Mouse (Mus musculus) lung, postnatal 10 days (tissue): ENCODE data around the gene Padi2.

ENCODE experiments used
- DNase-seq: peaks from one replicate; pipeline ENCODE4 v3.0.0; 2021

The Padi2 gene

GRCm38 (mm10) chr4:140928349-140928748, 22.2 kb downstream of the Padi2 start:
- DNase-seq = no peak

GRCm38 (mm10) chr4:140929745-140930144, 23.6 kb downstream of the Padi2 start:
- no peak for DNase-seq

- no peak for DNase-seq
Measured at GRCm38 (mm10) chr4:140930900-140931470, 24.8 kb downstream of the Padi2 start.

- no peak for DNase-seq
Measured at GRCm38 (mm10) chr4:140935643-140936042, 29.5 kb downstream of the Padi2 start.

GRCm38 (mm10) chr4:140944356-140944755, 38.2 kb downstream of the Padi2 start:
- no peak for DNase-seq

- DNase-seq = no peak
Measured at GRCm38 (mm10) chr4:140944961-140945442, 38.9 kb downstream of the Padi2 start.

- DNase-seq = no peak
Measured at GRCm38 (mm10) chr4:140945571-140945970, 39.4 kb downstream of the Padi2 start.

- no peak for DNase-seq
Measured at GRCm38 (mm10) chr4:140946048-140946447, 39.9 kb downstream of the Padi2 start.

- DNase-seq = no peak
Measured at GRCm38 (mm10) chr4:140946580-140947205, 40.5 kb downstream of the Padi2 start.

GRCm38 (mm10) chr4:140947487-140948440, 41.6 kb downstream of the Padi2 start:
- DNase-seq = no peak

GRCm38 (mm10) chr4:140948481-140948880, 42.3 kb downstream of the Padi2 start:
- DNase-seq = no peak

- DNase-seq = no peak
Measured at GRCm38 (mm10) chr4:140949052-140949451, 42.9 kb downstream of the Padi2 start.

- no peak for DNase-seq
Measured at GRCm38 (mm10) chr4:140949616-140950015, 43.5 kb downstream of the Padi2 start.

- DNase-seq = peak; percentile 53
Measured at GRCm38 (mm10) chr4:140950574-140950973, 44.4 kb downstream of the Padi2 start.

- DNase-seq = no peak
Measured at GRCm38 (mm10) chr4:140951861-140952641, 45.9 kb downstream of the Padi2 start.

- DNase-seq = no peak
Measured at GRCm38 (mm10) chr4:140957131-140957702, 51.1 kb downstream of the Padi2 start.

- DNase-seq = peak; percentile 80
Measured at GRCm38 (mm10) chr4:140957725-140958124, 51.6 kb downstream of the Padi2 start.

GRCm38 (mm10) chr4:140958319-140958718, 52.2 kb downstream of the Padi2 start:
- DNase-seq = no peak

GRCm38 (mm10) chr4:140959128-140959679, 53.1 kb downstream of the Padi2 start:
- DNase-seq = no peak

GRCm38 (mm10) chr4:140959715-140960479, 53.8 kb downstream of the Padi2 start:
- no peak for DNase-seq

- peak; percentile 98 for DNase-seq
Measured at GRCm38 (mm10) chr4:140960781-140961466, 54.8 kb downstream of the Padi2 start, which contains the start of gene Sdhb. Sdhb (plus strand) TSS chr4:140961203.
